Mouse (Mus musculus) lung, adult 2 months (tissue): ENCODE results near the gene Ppard.

Experiments used
- CTCF ChIP-seq: fragments of 200-500 bp; IDR thresholded peaks from 2 replicates; pipeline ENCODE4 v1.5.1; 2011; ENCODE audit warnings: mild to moderate bottlenecking, low read length, control low read depth; ENCODE audit not compliant: insufficient read depth
- POLR2A ChIP-seq: fragments of 200-500 bp; IDR thresholded peaks from 2 replicates; pipeline ENCODE4 v1.6.1; 2011; ENCODE audit warnings: low read depth, mild to moderate bottlenecking, control low read depth, low read length, borderline replicate concordance; ENCODE audit errors: extremely low read depth

DNA sequence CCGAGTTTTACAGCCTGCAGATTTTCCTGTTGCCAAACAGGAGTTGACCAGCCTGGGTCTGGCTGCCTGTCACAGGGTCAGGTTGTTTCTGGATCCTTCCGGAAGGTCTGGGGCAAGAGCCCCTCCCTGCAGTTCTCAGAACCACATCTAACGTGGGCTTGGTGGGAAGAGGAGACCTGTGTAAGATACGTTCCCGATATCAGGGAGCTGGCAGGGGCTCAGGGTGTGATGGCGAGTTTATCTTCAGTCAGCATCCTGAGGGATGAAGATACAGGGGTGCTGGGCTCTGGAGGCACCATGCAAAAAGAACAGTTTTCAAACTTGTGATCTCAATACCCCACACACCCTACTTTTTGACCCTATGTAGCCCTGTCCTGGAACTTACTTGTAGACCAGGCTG lies 5.4 kb downstream of the Ppard start:
- TF ChIP-seq CTCF (no peak), POLR2A (no peak)
